In the genomic region with DNA sequence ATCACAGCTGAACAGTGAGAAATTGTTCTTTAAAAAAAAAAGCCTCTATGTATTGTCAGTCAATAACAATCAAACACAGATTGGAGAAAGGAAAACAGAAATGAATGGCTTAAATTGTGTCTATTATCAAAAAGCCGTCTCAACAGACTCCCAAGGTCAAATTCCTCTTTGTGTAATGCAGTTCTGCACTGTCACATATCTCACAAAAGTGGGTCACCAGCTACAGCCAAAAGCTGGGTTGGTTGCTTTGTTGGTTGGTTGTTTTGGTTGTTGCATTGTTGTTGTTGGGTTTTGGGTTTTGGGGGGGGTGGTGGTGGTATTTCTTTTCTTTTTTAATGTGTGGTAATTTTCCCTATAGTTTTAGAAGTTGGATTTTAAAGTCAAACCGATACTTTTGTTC, we compare ENCODE assay signal across 11 mouse cellular contexts. TPM values are rescaled to one million over a fixed set of nuclear protein-coding genes. Genes with fewer than 3 reads are reported as not detected.
DNase-seq lines count a peak whose midpoint lies in the region; ATAC-seq and TF ChIP-seq lines count a peak whose summit lies in the region.
"Had no signal": no experiment of that assay in that cellular context is flagged by ENCODE, and none has a peak within 500 bp of the region (broad histone marks: within the 10 kb centered on the region; RNA-seq: fewer than 3 reads in every experiment).

No protein-coding gene starts in this region.

- WGBS in kidney, embryonic 16.5 days, result 78% methylated on average over 2 of the region's 2 CpGs
- WGBS in embryonic facial prominence, embryonic 13.5 days, result 52% methylated on average over 2 of the region's 2 CpGs
- WGBS in hindbrain, embryonic 13.5 days, result 33% methylated on average over 2 of the region's 2 CpGs
- 24% methylated on average over 2 of the region's 2 CpGs for WGBS in midbrain, postnatal 0 days

- no peaks in the 10 kb centered on the region for H3K36me3 ChIP-seq in kidney, embryonic 16.5 days (ENCODE audit: insufficient read depth, low read length)
- no peaks in the 10 kb centered on the region for H3K36me3 ChIP-seq in embryonic facial prominence, embryonic 13.5 days
- H3K36me3 ChIP-seq in hindbrain, embryonic 13.5 days, result no peaks in the 10 kb centered on the region
- H3K36me3 ChIP-seq in midbrain, postnatal 0 days (ENCODE audit: insufficient read depth, low read length), result no peaks in the 10 kb centered on the region

- no peak overlapping the region for H3K4me3 ChIP-seq in kidney, embryonic 16.5 days (ENCODE audit: low read length)
- no peak overlapping the region for H3K4me3 ChIP-seq in embryonic facial prominence, embryonic 13.5 days
- H3K4me3 ChIP-seq in hindbrain, embryonic 13.5 days, result no peak overlapping the region
- no peak overlapping the region for H3K4me3 ChIP-seq in midbrain, postnatal 0 days (ENCODE audit: low read depth, low read length)

- no peak for TF ChIP-seq CTCF in midbrain, postnatal 0 days (IDR thresholded peaks at IDR 0.05)

- H3K9me3 ChIP-seq in kidney, embryonic 16.5 days (ENCODE audit: low read length), result no peaks in the 10 kb centered on the region
- H3K9me3 ChIP-seq in embryonic facial prominence, embryonic 13.5 days, result no peaks in the 10 kb centered on the region; the same call in 1 of the 2 replicates
- peaks cover 7% of the 10 kb centered on the region; the same call in 1 of the 2 replicates for H3K9me3 ChIP-seq in hindbrain, embryonic 13.5 days
- H3K9me3 ChIP-seq in midbrain, postnatal 0 days (ENCODE audit: low read length), result no peaks in the 10 kb centered on the region

- H3K4me2 ChIP-seq in kidney, embryonic 16.5 days (replicated peaks; ENCODE audit: low read depth, low read length), result no peak overlapping the region
- no peak overlapping the region for H3K4me2 ChIP-seq in embryonic facial prominence, embryonic 13.5 days
- H3K4me2 ChIP-seq in hindbrain, embryonic 13.5 days, result no peak overlapping the region
- no peak overlapping the region for H3K4me2 ChIP-seq in midbrain, postnatal 0 days (ENCODE audit: low read depth, low read length, poor library complexity, severe bottlenecking)

- H3K27ac ChIP-seq in kidney, embryonic 16.5 days (ENCODE audit: low read length), result peak overlapping the region; percentile 72
- peak overlapping the region; percentile 75; the same call in 1 of the 2 replicates for H3K27ac ChIP-seq in embryonic facial prominence, embryonic 13.5 days
- H3K27ac ChIP-seq in hindbrain, embryonic 13.5 days, result peak overlapping the region; percentile 81
- peak overlapping the region; percentile 57 for H3K27ac ChIP-seq in midbrain, postnatal 0 days (ENCODE audit: low read depth, low read length)

- no peak for DNase-seq in kidney, postnatal 25 days
- DNase-seq in midbrain, postnatal 0 days (ENCODE audit: low spot score), result no peak
- no peak for DNase-seq in ovary, adult 18-20 months (ENCODE audit: low spot score)
- DNase-seq in adrenal gland, postnatal 36 days, result no peak
- no peak for DNase-seq in cerebellum, adult 9-11 months
- DNase-seq: lung, adult 2 months; thymus, adult 2 months had no signal

- no peak for ATAC-seq in kidney, embryonic 16.5 days (ENCODE audit: low FRiP score, low TSS enrichment)
- no peak for ATAC-seq in embryonic facial prominence, embryonic 13.5 days (ENCODE audit: insufficient number of reproducible peaks, insufficient read depth, low FRiP score, low TSS enrichment, low read depth)
- ATAC-seq in hindbrain, embryonic 13.5 days (ENCODE audit: low FRiP score), result no peak
- no peak for ATAC-seq in midbrain, postnatal 0 days (ENCODE audit: low FRiP score)
- ATAC-seq: CD4-positive, CD25-positive, alpha-beta regulatory T cell, adult 4 months had no signal

- no peak overlapping the region for H3K9ac ChIP-seq in kidney, embryonic 16.5 days (replicated peaks; ENCODE audit: low read length)
- H3K9ac ChIP-seq in embryonic facial prominence, embryonic 13.5 days, result no peak overlapping the region
- no peak overlapping the region for H3K9ac ChIP-seq in hindbrain, embryonic 13.5 days
- H3K9ac ChIP-seq in midbrain, postnatal 0 days (replicated peaks; ENCODE audit: low read length, poor library complexity, severe bottlenecking), result no peak overlapping the region

- no peaks in the 10 kb centered on the region for H3K27me3 ChIP-seq in kidney, embryonic 16.5 days (ENCODE audit: insufficient read depth, low read length)
- H3K27me3 ChIP-seq in embryonic facial prominence, embryonic 13.5 days, result no peaks in the 10 kb centered on the region
- no peaks in the 10 kb centered on the region for H3K27me3 ChIP-seq in hindbrain, embryonic 13.5 days
- no peaks in the 10 kb centered on the region for H3K27me3 ChIP-seq in midbrain, postnatal 0 days (ENCODE audit: insufficient read depth, low read length)

- H3K4me1 ChIP-seq in kidney, embryonic 16.5 days (ENCODE audit: insufficient read depth, low read length), result peaks cover 5% of the 10 kb centered on the region; the same call in 1 of the 2 replicates
- H3K4me1 ChIP-seq in embryonic facial prominence, embryonic 13.5 days, result peaks cover 21% of the 10 kb centered on the region
- peaks cover 30% of the 10 kb centered on the region for H3K4me1 ChIP-seq in hindbrain, embryonic 13.5 days (replicated peaks)
- no peaks in the 10 kb centered on the region; the same call in 1 of the 2 replicates for H3K4me1 ChIP-seq in midbrain, postnatal 0 days (ENCODE audit: insufficient read depth, low read length)

RNA-seq across cellular contexts. Expression of a gene that starts 34.1 kb away (rescaled TPM):
- 50.9 and 55.1 TPM in 2 replicates for polyA plus RNA-seq in kidney, embryonic 16.5 days (2015; fragmentation: Nextera tagmentation; extraction: Ambion mirVana)
- polyA plus RNA-seq in embryonic facial prominence, embryonic 13.5 days (2015; fragmentation: Nextera tagmentation; extraction: Ambion mirVana), result 55.0 and 55.9 TPM in 2 replicates
- 56.4 and 58.8 TPM in 2 replicates for polyA plus RNA-seq in hindbrain, embryonic 13.5 days (2015; fragmentation: Nextera tagmentation; extraction: Ambion mirVana)
- total RNA-seq in midbrain, postnatal 0 days (2014; rRNA removed), result 33.7 and 49.2 TPM in 2 replicates
- polyA plus RNA-seq in midbrain, postnatal 0 days (2015; fragmentation: Nextera tagmentation; extraction: Ambion mirVana), result 38.3 and 40.5 TPM in 2 replicates
- 10 to 100 TPM; 39.9 to 43.1 TPM for total RNA-seq in adrenal gland, postnatal 36 days (2021)
